Mouse (Mus musculus) frontal cortex, postnatal 10 days (tissue): Measurements from ENCODE around the gene Prpf8.
A peak's percentile ranks its signal among the peaks of the same experiment; 100 is the strongest.
"Not testable (repeated sequence)": the region's sequence is repeated elsewhere in the genome, so short reads cannot be mapped to it uniquely, and the experiment has no call there.

Experiments
- DNase-seq, 2 experiments: peaks; one replicate each; pipeline ENCODE4 v3.0.0; 2022; ENCODE audit warnings: low spot score in 2 of 2, mixed read lengths in 1 of 2

The Prpf8 gene

GRCm38 (mm10) chr11:75486601-75487285, at the start of gene Prpf8:
Prpf8 (plus strand) TSS chr11:75486816.
- DNase-seq: peak; percentile 96 to 98

DNA sequence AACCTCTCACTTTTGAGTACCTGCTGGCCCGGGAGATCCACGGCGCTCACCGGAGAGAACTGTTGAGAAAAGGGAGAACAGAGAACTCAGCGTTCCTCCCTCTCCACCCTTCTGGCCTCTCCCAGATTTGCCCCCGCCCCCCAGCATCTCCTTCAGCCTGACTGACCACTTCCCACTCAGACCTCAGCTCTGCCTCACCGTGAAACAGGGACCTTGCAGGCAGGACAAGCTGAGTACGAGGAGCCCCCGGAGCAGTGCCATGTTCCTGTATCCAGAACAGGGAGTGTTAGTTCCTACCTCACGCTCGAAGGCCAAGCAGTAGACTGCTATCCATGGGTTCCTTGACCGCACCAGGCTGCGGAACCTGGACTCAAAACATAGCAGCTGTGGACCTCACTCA, 48.4 kb upstream of the Prpf8 start:
- no peak for DNase-seq

GRCm38 (mm10) chr11:75438804-75439203, 47.8 kb upstream of the Prpf8 start:
- DNase-seq: no peak

- DNase-seq: no peak
Measured at GRCm38 (mm10) chr11:75439363-75439762, 47.3 kb upstream of the Prpf8 start, which contains the start of gene Serpinf2. Serpinf2 (minus strand) TSS chr11:75439591.

- no peak for DNase-seq
Measured at GRCm38 (mm10) chr11:75439951-75440350, 46.7 kb upstream of the Prpf8 start.

DNA sequence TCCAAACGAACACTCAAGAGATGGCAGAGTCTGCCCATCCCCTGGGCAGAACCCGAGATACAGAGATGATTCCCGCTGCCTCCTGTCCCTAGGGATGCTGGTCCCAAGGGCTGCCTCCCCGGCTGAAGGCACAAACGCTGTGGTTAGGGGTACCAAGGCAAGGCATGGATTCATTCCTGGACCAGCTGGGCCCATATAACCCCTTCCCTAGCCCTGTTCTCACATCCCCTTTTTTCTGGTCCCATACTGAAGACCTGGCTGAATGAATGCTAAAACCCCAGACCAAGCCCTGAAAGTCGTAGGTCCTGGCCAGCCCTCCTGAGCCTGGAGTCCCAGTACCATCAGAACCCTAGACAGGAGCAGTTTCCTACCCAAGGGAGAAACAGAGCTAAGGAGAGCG, 45.6 kb upstream of the Prpf8 start:
- no peak for DNase-seq

GRCm38 (mm10) chr11:75441601-75442000, 45.0 kb upstream of the Prpf8 start:
- DNase-seq: no peak

- no peak for DNase-seq
Measured at GRCm38 (mm10) chr11:75443711-75444110, 42.9 kb upstream of the Prpf8 start.

DNA sequence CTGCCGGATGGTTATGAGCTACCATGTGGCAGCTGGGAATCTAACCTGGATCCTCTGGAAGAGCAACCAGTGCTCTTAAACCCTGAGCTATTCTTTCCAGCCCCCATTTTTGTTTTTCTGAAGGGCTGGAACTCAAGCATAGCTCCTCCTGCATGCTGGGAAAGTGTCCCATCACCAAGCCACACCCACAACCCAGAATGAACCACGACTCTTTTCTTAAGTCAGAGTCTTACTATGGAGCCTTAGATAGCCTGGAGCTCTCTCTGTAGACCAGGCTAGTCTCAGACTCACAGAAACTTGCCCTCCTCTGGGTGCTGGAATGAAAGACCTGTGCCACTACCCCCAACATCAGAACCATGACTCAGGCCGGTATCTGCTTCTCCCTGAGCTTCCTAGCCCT, 38.0 kb upstream of the Prpf8 start:
- DNase-seq: no peak

DNA sequence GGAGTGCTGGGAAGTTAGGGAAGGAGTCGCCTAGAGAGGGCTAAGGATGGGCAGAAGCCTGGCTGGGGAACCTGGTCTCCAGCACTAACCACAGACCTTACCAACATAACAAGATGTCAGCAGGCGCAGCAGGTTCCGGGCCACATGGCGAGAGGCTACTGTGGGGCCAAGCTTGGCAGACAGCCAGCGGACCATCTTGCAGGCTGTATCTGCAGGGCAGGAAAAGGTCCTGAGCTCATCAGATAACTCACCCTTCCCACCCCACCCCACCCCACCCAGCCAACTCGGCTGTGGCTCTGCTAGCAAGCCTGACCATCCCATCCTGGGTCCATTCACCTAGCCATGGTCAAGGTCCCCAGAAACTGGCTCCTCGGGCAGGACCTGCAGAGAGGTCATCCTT, 36.9 kb upstream of the Prpf8 start:
- DNase-seq: no peak

GRCm38 (mm10) chr11:75450304-75450908, 36.2 kb upstream of the Prpf8 start:
- DNase-seq: no peak

DNA sequence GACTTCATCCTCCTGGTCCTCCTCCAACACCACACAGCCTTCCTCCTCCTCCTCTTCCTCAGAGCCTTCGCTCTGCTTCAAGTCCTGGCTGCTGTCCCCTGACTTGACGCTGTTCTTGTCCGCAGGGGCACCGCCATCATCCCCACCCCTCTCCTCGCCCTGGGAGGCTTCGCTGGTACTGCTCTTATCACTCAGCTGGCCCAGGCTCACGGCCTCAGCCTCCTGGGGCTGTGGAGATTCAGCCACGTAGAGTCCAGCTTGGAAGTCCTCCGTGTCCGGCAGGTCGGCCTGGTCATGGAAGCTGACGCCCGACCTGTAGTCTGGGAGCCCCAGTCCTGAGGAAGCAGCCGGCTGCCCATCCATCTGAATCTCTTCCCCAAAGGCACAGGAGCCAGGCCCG, 35.7 kb upstream of the Prpf8 start:
- no peak for DNase-seq

DNA sequence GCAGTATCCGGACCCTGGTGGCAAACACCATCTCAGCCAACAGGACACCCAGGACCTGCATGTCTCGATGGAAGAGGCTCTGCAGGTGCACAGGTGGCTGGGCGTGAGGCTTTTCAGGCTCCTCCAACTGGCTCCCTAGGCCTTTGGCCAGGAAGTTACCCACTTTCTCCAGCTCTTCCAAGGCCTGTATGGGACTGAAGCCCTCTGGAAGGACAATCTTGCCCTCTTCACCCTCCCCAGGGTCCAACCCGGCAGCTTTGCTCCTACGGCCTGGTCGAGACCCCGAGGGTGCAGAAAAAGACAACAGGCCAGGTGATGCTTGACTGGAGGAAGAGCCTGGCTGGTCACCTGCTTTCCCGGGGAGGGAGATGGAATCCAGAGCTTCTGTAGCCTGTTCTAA, 34.5 kb upstream of the Prpf8 start:
- no peak for DNase-seq

DNA sequence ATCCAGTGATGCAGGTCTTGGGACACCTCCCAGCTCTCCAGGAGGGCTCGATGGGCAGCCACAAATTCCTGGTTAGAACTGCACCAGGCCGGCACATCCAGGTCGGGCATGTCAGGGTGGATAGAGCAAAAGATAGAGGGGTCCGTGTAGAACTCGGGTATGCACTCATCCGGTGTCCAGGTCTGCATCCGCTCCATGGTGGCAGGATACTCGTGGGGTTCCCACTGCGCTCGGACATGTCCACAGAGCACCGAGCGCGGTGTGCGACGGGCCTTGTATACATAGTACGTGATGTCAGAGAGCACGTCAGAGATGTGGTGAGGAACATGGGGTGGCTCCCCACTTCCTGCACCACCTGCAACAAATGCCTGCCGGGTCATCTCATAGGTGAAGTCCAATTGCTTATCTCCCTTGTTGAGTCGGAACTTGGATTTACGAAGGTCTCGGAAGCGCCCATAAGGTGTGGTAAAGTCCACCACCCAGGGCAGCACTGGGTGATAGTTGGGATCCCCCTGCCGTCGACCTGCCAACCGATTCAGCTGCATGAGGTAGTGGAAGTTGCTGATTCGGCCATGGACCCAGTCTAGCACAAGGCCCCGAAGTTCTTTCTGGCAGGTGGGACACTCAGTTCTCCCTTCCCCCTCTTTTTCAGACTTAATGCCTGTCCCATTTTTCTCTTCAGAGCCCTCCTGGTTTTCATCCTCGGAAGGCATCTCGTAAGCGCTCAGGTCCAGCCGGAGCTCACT, 33.6 kb upstream of the Prpf8 start:
- no peak for DNase-seq

DNA sequence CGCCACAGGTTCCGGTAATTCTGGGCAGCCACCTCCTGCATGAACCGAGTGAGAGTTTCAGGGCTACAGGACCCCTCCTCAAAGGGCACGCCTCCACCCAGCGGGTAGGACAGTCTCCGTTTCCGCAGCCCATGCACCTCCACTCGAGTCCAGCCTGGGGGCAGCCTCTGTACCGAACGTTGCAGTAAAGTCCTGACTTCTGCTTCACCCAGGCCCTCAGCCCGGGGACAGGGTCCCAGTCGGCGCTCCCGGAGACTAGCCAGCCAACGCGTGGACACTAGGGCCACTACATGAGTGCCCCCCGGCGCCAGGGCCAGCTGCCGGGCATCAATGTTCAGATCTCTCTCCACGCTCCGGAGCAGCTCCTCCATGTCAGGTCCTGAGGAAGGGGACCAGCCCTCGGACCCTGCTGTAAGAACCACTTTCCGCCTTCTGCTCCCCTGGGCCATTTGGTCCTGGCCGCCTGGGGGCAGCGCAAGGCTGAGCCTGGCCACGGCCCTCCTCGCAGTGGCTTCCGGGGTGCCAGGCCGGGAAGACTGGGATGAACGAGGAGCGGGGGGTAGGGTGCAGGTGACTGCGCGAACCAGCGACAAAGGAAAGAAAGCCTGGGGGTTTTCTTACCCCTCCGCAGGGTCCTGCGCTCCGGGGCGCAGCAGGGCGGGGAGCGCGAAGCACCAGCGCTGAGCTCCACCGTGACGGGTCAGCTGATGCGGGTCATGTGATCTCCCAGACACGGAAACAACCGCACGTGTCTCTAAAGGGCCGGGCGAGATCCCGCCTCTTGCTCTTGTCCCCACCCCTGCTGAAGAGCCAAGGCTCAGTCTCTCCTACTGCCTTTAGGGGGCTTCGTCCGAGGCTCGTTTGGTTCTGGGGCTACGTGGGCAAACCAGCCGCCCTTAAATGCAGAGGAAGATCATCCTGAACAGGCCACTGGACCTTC, 32.4 kb upstream of the Prpf8 start, which contains the start of gene Wdr81:
Gene Wdr81, minus strand, starts transcription at position 727 of the 940 bp plus-strand sequence.
- peak; percentile 81 to 86 for DNase-seq

GRCm38 (mm10) chr11:75455041-75455736, 31.4 kb upstream of the Prpf8 start:
- DNase-seq: no peak

- DNase-seq: not testable (repeated sequence)
Measured at GRCm38 (mm10) chr11:75455971-75456370, 30.6 kb upstream of the Prpf8 start.

DNA sequence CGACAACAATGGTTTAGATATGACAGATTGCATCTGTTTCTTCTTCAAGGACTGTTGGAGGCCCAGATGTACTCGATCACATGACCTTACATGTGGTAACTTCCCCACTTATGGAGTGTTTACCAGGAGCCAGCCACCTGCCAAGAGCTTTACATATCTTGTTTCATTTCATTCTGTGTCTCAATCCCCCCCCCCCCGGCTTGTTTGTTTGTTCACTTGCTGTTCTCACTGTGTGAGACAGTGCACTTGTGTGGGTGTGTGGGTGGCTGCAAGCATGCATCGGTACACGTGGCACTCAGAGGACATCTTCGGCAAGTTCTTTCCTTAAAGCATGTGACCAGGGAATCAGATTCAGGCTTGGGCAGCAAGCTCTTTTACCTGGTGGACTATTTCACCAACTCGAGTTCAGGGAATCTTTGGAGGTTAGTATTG, 30.2 kb upstream of the Prpf8 start:
- DNase-seq: no peak

- no peak for DNase-seq
Measured at GRCm38 (mm10) chr11:75458169-75458568, 28.4 kb upstream of the Prpf8 start.

DNA sequence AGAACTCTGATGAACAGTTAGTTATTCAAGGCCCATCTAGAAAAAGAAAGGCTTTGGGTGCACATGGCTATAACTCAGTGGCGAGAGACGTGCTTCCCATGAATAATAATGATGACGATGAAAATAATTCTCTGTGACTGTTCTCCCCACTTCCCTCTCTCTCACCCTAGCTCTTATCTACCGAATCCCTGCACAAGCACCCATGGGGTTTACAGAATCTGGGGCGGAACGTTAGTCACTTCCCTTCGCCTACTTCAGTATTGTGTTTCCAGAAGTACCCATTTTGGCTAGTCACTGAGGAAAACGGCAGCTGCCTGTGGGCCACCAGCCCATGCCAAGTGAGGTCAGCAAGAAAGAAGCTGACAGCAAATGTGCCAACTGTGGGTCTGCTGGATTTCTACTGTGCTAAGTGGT, 28.0 kb upstream of the Prpf8 start:
- no peak for DNase-seq

DNA sequence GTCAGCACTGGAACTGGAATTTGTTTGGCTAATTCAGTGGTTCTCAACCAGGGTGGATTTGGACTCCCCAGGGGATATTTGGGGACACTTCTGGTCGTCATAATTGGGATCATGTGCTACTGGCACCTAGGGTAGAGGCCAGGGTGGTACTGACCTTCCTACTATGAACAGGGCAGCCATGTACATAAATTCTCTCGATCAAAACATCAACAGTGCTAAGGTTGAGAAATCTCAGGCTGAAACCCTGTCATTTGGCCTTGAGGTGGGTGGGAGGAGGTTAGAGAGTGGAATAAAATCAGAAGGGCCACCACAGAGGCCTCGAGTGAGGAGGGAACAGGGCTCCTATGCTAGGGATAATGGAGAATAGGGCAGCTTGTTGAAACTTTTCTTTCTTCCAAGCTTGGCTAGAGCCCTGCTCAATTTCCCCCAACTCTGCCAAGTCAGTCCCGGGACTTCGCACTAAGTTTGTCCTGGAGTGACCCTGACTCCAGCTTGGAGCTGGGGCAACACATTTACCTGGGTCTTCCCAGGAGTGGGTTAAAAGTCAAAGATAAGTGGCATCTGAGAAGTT, 27.4 kb upstream of the Prpf8 start:
- no peak for DNase-seq
